Mouse (Mus musculus): ENCODE results near the gene H2al2c.
"Not testable (repeated sequence)": the region's sequence is repeated elsewhere in the genome, so short reads cannot be mapped to it uniquely, and the experiment has no call there.

The H2al2c gene

GRCm38 (mm10) chrY:2598799-2599198 lies at the start of gene H2al2c:
Gene H2al2c (plus strand): TSS chrY:2599099.
- DNase-seq (ENCODE audit: low spot score) = not testable (repeated sequence)
